Mouse (Mus musculus) leukemia stem cell, adult 10-12 weeks (primary cell): ENCODE data around the gene Sema5a. TPM values are rescaled to one million over a fixed set of nuclear protein-coding genes. Genes with fewer than 3 reads are reported as not detected.

ENCODE experiments used
- polyA plus RNA-seq: library from polyadenylated mRNA; stranded (reverse); fragments of >175 nt; gene quantifications from 2 replicates; pipeline ENCODE4 v1.2.3, GENCODE M21; 2012; ENCODE audit warnings: low replicate concordance

Gene Sema5a
- polyA plus RNA-seq = 0.41 and 1.6 TPM in 2 replicates

GRCm38 (mm10) chr15:32244344-32244955 is at the start of gene Sema5a:
Gene Sema5a, plus strand, starts transcription at chr15:32244810.

Other genes starting within 250 kb of the Sema5a start
- not detected in 2 replicates for gene Tas2r119, start 67.5 kb upstream of the Sema5a start, polyA plus RNA-seq